Mouse (Mus musculus) liver, adult 2 months (tissue): ENCODE data around the gene Kat8.

ENCODE experiments used
- CTCF ChIP-seq: fragments of 200-500 bp; IDR thresholded peaks from 2 replicates; pipeline ENCODE4 v1.5.1; 2011; ENCODE audit warnings: low read depth, low read length, control low read depth
- POLR2A ChIP-seq: fragments of 200-500 bp; IDR thresholded peaks from 2 replicates; pipeline ENCODE4 v1.6.1; 2011; ENCODE audit warnings: low read length, control low read depth; ENCODE audit not compliant: insufficient read depth; ENCODE audit errors: extremely low read depth

GRCm38 (mm10) chr7:127880431-127880830 lies 31.9 kb upstream of the Kat8 start:
- TF ChIP-seq POLR2A (no peak), CTCF (no peak)
